Mouse (Mus musculus) T-helper 1 cell (primary cell): Measurements from ENCODE around the gene Shisa5.

Source experiments
- in situ Hi-C: fragments of 300-600 bp; cut with MboI, MseI; formaldehyde crosslinking; loops from one replicate; pipeline ENCODE4 v1.15.1; 2025; ENCODE audit warnings: high pct_unique_total_duplicates

The Shisa5 gene

DNA sequence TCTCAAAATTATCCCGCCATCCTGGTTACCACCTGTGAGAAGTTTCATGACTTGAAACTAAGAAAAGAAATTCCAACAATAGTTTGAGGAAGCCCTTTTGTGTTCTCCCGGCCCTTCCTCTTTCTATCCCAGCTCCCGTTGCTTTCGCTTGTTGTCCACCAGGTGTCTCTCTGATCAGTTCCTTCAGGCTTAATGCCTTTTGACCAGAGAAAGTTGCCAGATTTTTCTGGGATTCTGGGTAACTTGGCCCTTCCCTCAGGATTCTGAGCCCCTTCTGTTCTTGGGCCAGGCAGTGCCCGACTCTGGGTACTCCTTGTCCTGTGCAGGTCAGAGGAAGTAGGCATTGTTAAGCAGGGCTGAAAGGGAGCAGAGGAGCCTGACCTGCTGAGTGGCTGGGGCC is 49.6 kb downstream of the Shisa5 start:
- in situ Hi-C loops: no loop called here

DNA sequence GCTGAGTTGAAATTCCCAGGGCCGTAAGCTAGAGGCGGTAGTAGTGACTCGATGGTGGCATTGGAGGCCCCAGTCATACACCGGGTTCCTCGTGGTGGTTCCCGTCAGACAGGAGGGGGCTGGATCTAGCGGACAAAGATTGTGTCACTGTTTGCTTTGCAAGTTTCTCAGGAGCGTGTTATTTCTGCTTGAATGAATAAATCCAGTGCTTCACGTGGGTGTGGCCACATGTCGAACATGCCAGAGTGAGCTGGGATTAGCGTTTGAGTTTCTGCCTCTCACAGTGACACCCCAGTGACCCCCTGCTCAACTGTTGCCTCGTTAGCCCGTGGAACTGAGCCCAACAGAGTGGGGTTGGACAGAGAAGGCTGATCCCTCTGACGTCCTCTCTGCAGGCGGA is 52.1 kb downstream of the Shisa5 start:
- in situ Hi-C loops: loop anchor here (10.0 kb wide), 1 partner anchor 236 kb away; the partner anchor contains the start of gene Slc26a6

- in situ Hi-C loops: loop anchor here (10.0 kb wide), 1 partner anchor 237 kb away; the partner anchor contains the start of gene Slc26a6
These were observed 53.4 kb downstream of the Shisa5 start for GRCm38 (mm10) chr9:109091802-109092201.

DNA sequence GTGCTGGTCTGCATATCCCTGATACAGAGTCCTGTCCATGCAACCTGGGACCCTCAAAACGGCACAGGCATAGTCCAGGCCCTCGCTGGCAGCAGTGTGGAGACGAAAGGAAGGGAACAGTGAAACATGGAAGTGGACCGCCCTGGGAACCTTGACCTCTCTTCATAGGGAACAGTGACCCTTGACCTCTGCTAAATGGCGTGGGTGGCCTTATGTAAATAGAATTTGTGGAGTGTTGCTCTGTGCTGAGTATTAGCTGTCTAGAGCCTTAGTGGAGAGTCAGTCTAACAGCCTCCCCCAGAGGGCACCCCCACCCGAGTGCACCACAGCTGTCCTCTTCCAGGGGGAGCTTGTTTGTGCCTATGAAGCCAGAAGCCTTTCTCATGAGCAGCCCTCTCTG is 54.4 kb downstream of the Shisa5 start:
- in situ Hi-C loops: loop anchor here (10.0 kb wide), 1 partner anchor 238 kb away; the partner anchor contains the start of gene Slc26a6

GRCm38 (mm10) chr9:109093786-109094552 is 55.6 kb downstream of the Shisa5 start:
- in situ Hi-C loops: loop anchor here (10.0 kb wide), 1 partner anchor 239 kb away; the partner anchor contains the start of gene Slc26a6

- in situ Hi-C loops: loop anchor here (10.0 kb wide), 1 partner anchor 240 kb away; the partner anchor contains the start of gene Slc26a6
These were observed 56.3 kb downstream of the Shisa5 start for GRCm38 (mm10) chr9:109094553-109095136.

DNA sequence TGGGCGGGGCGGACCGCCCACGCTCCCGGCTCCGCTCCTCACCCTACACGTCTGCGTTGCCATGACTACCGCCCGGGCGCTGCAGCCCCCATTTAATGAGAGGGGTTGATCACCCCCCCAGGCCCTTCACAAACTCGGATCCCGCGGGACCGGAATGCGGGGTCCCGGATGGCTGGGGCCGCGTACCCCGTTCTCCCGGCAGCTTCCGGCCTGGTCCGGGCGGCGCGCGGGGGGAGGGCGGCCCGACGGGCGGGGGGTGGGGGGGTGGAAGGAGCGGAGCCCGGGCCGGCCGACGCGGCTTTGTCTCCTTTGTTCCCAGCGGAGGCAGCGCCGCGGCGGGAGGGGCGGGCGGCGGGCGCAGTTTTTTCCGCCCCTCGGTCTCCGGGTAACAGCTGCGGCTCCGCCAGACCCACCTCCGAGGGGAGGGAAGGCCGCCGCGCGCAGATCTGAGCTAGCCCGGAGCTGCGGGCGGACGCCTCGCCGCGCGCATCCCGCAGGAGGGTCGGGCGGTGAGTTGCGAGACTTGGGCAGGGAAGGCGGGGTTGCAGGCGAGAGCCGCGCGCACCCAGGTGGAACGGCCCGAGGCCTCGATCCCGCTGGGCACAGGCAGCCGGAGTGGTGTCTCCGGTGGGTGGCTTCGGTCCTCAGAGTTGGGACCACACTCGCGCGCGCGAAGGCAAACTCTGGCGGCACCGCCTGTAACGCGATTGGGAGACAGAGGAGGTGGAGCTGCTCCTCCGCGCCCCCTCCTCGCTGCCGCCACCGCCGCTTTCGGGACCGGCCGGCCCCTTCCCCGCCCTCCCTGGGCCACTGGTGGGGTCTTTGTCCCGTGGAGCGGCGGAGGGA is 57.0 kb downstream of the Shisa5 start, which contains the start of gene Plxnb1:
Plxnb1 (plus strand) TSS at position 253 of the 846 bp plus-strand sequence.
- in situ Hi-C loops: loop anchor here (10.0 kb wide), 1 partner anchor 241 kb away; the partner anchor contains the start of gene Slc26a6

GRCm38 (mm10) chr9:109096251-109096661 is 57.9 kb downstream of the Shisa5 start:
- in situ Hi-C loops: loop anchor here (10.0 kb wide), 1 partner anchor 241 kb away; the partner anchor contains the start of gene Slc26a6

GRCm38 (mm10) chr9:109096856-109097255 is 58.5 kb downstream of the Shisa5 start:
- in situ Hi-C loops: loop anchor here (10.0 kb wide), 1 partner anchor 242 kb away; the partner anchor contains the start of gene Slc26a6

DNA sequence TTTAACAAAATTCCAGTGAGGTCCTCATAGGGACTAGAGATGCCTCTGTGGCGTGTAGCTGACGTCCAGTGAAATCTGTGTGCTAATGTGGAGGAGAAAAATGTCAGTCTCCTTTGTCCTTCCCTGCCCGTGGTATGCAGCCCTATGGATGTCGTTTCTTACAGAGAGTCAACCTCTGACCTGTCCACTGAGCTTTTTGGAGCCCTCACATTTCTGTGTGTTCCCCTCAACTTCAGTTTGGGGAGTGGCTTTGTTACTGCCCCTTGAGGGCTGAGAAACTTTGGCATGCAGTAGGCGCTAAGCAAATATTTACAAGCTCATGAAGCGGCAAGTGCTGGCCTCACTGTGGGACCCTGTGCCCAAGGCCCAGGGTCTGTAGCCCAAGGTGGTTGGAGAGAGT is 58.9 kb downstream of the Shisa5 start:
- in situ Hi-C loops: loop anchor here (10.0 kb wide), 1 partner anchor 242 kb away; the partner anchor contains the start of gene Slc26a6

- in situ Hi-C loops: loop anchor here (10.0 kb wide), 1 partner anchor 243 kb away; the partner anchor contains the start of gene Slc26a6
These were observed 59.5 kb downstream of the Shisa5 start for GRCm38 (mm10) chr9:109097831-109098230.

DNA sequence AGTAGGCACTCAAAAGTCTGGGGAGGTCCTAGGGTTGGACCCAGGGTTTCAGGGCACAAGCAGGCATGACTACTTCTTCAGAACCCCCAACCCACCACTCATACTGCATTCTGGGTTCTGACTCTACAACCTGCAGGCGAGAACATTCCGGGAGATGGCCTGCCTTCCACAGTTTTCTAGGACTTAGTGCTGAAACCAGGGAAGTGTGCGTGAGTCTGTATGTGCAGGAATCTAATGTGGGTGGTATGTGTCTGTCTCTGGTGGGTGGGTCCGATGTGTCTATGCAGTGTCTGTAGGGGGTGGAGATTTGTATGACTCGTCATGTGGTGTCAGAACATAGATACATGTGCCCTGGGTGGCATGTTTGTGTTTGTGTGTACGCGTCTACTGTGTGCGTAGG is 60.0 kb downstream of the Shisa5 start:
- in situ Hi-C loops: loop anchor here (10.0 kb wide), 1 partner anchor 244 kb away; the partner anchor contains the start of gene Slc26a6

GRCm38 (mm10) chr9:109098969-109099368 is 60.6 kb downstream of the Shisa5 start:
- in situ Hi-C loops: loop anchor here (10.0 kb wide), 1 partner anchor 244 kb away; the partner anchor contains the start of gene Slc26a6

- in situ Hi-C loops: no loop called here
These were observed 62.1 kb downstream of the Shisa5 start for GRCm38 (mm10) chr9:109100307-109100928.

- in situ Hi-C loops: no loop called here
These were observed 63.6 kb downstream of the Shisa5 start for GRCm38 (mm10) chr9:109101933-109102445.

DNA sequence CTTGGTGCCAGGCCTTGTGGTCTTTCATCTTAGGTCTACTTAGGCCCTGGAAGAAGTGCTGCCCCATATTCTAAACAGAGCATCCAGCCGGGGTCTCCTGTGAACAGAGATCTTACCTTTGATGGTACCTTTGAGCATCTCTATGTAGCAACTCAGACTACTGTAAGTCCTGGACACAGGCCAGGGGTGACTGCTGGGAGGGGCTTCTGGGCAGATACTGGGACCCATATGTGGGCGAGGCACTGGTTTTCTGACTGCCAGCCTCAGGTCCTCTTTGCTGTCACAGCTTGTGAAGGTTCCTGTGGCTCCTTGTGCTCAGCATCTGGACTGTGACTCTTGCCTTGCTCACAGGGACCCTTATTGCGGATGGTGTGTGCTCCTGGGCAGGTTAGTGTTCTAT is 64.2 kb downstream of the Shisa5 start:
- in situ Hi-C loops: no loop called here

DNA sequence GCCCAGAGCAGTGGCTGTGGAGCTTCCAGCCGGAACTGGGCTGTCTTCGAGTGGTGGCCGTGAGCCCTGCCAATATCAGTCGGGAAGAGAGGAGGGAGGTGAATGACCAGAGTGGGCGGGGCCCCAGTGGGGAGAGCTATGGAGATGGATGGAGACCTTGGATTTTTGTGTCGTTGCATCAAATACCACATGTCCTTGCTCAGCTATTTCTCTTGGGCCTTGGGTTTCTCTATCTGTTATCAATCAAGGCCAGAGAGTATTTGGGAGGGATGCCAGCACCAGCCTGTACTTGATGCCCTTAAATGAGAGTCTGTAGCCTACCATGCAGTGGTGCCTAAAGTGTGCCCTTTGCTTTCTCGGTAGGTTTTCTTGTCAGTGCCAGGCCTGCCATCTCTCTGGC is 64.9 kb downstream of the Shisa5 start:
- in situ Hi-C loops: no loop called here

- in situ Hi-C loops: no loop called here
These were observed 65.7 kb downstream of the Shisa5 start for GRCm38 (mm10) chr9:109104083-109104482.

GRCm38 (mm10) chr9:109105011-109105410 is 66.6 kb downstream of the Shisa5 start:
- in situ Hi-C loops: no loop called here

DNA sequence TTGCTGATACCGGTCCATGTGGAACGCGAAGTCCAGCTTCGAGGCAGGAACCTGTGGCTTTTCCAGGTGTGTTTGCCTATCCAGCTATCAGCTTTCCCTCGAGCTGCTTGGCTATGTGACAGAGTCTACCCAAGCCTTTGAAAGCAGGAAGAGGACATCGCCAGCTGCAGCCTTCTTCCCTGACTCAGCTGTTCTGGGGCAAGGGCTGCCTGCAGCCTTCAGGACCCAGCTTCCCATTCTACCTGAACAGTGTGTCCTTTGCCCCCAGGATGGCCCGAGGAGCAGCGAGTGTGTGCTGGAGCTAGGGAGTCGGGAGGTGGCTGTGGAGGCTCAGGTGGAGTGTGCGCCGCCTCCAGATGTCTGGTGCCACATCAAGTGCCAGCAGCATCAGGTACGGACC is 67.3 kb downstream of the Shisa5 start:
- in situ Hi-C loops: no loop called here
